Mouse (Mus musculus) stomach, postnatal 0 days (tissue): ENCODE measurements at regions not wholly inside any gene's neighbourhood (a gene's known extent, or its start where the extent isn't known, plus 50 kb on each side); places are given as distances from the start of the nearest gene placed in this dataset.

Experiments
- CTCF ChIP-seq: IDR thresholded peaks from 2 replicates; pipeline ENCODE4 v1.5.1; 2016; ENCODE audit warnings: antibody characterized with exemption, low read depth, mild to moderate bottlenecking, moderate library complexity
- EP300 ChIP-seq: optimal IDR thresholded peaks from 2 replicates; pipeline ENCODE3; 2016; ENCODE audit warnings: antibody characterized with exemption

DNA sequence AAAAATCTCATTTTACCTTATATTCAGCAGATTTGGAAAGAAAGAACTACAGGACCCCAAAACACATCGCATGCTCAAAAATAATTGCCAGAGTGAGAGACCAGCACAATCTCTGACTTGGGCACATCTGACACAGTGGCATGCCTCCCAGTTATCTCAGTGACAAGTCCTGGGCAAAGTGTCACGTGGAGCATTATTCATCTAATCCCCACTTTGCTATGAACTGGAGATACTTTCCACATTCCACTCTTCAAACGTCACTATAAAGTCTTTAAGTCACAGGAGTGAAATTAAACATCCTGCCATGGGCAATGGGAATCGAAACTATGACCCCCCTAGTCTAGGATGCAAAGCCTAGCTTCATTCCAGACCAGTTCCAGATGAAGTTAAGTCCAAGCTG is 93.5 kb upstream of the Ssbp2 start:
- TF ChIP-seq CTCF (no peak), EP300 (no peak)
